ENCODE assay signal across 8 mouse cellular contexts in genomic region chr10:33624131-33624879, GRCm38 (mm10). TPM values are rescaled to one million over a fixed set of nuclear protein-coding genes. Genes with fewer than 3 reads are reported as not detected.
DNase-seq lines count a peak whose midpoint lies in the region; ATAC-seq and TF ChIP-seq lines count a peak whose summit lies in the region.

Gene Clvs2, minus strand, starts transcription at chr10:33624769.

- ATAC-seq in kidney, postnatal 0 days (replicated peaks; ENCODE audit: low FRiP score, low read depth) = no peak
- ATAC-seq in hindbrain, postnatal 0 days = peak; percentile 94
- 0 out of 2 replicates have a peak, but pooled peaks have one; percentile 37 for ATAC-seq in limb, embryonic 12.5 days (ENCODE audit: insufficient number of reproducible peaks, insufficient read depth, low FRiP score, low TSS enrichment, low read depth)

- no peak within 1 kb of the TSS for H3K27ac ChIP-seq in kidney, postnatal 0 days
- peak within 1 kb of the TSS; percentile 82 for H3K27ac ChIP-seq in forebrain, embryonic 10.5 days
- H3K27ac ChIP-seq in hindbrain, postnatal 0 days = peak within 1 kb of the TSS; percentile 93
- no peak within 1 kb of the TSS for H3K27ac ChIP-seq in limb, embryonic 12.5 days

- no peaks in the 10 kb centered on the region for H3K36me3 ChIP-seq in kidney, postnatal 0 days (ENCODE audit: insufficient read depth, low read length)
- H3K36me3 ChIP-seq in forebrain, embryonic 10.5 days (replicated peaks) = no peaks in the 10 kb centered on the region
- H3K36me3 ChIP-seq in hindbrain, postnatal 0 days (ENCODE audit: insufficient read depth, low read length) = no peaks in the 10 kb centered on the region
- H3K36me3 ChIP-seq in limb, embryonic 12.5 days = no peaks in the 10 kb centered on the region

- no peaks in the 10 kb centered on the region for H3K27me3 ChIP-seq in kidney, postnatal 0 days (ENCODE audit: insufficient read depth, low read length)
- peaks cover 23% of the 10 kb centered on the region for H3K27me3 ChIP-seq in forebrain, embryonic 10.5 days (ENCODE audit: poor library complexity, severe bottlenecking)
- H3K27me3 ChIP-seq in hindbrain, postnatal 0 days (ENCODE audit: insufficient read depth, low read length) = no peaks in the 10 kb centered on the region
- peaks cover 20% of the 10 kb centered on the region for H3K27me3 ChIP-seq in limb, embryonic 12.5 days

- H3K4me2 ChIP-seq in kidney, postnatal 0 days (ENCODE audit: low read length) = peak within 1 kb of the TSS; percentile 54
- H3K4me2 ChIP-seq in hindbrain, postnatal 0 days (ENCODE audit: low read depth, low read length) = peak within 1 kb of the TSS; percentile 78
- peak within 1 kb of the TSS; percentile 80 for H3K4me2 ChIP-seq in limb, embryonic 12.5 days

- no peak for TF ChIP-seq CTCF in kidney, postnatal 0 days (IDR thresholded peaks at IDR 0.05; ENCODE audit: low read depth)
- TF ChIP-seq CTCF in hindbrain, postnatal 0 days (IDR thresholded peaks at IDR 0.05; ENCODE audit: low read depth) = 0 out of 2 replicates have a peak, but pooled peaks have one; percentile 3

- 4% methylated on average over 28 of the region's 37 CpGs for WGBS in kidney, postnatal 0 days
- under 1% methylated on average over 32 of the region's 37 CpGs for WGBS in forebrain, embryonic 10.5 days
- 2% methylated on average over 36 of the region's 37 CpGs for WGBS in hindbrain, postnatal 0 days
- WGBS in limb, embryonic 12.5 days = 2% methylated on average over 34 of the region's 37 CpGs

- no peak within 1 kb of the TSS for H3K9ac ChIP-seq in kidney, postnatal 0 days (ENCODE audit: low read depth, low read length)
- peak within 1 kb of the TSS; percentile 79 for H3K9ac ChIP-seq in hindbrain, postnatal 0 days (replicated peaks; ENCODE audit: low read length)
- H3K9ac ChIP-seq in limb, embryonic 12.5 days (replicated peaks) = peak within 1 kb of the TSS; percentile 56

- peak within 1 kb of the TSS; percentile 20 for H3K4me3 ChIP-seq in kidney, postnatal 0 days (replicated peaks; ENCODE audit: low read depth, low read length)
- peak within 1 kb of the TSS; percentile 62 for H3K4me3 ChIP-seq in forebrain, embryonic 10.5 days
- H3K4me3 ChIP-seq in hindbrain, postnatal 0 days (ENCODE audit: low read length) = peak within 1 kb of the TSS; percentile 65
- peak within 1 kb of the TSS; percentile 45 for H3K4me3 ChIP-seq in limb, embryonic 12.5 days (replicated peaks)

- H3K4me1 ChIP-seq in kidney, postnatal 0 days (replicated peaks; ENCODE audit: insufficient read depth, low read length) = 0 out of 2 replicates have a peak, but pooled peaks cover 3% of the 10 kb centered on the region
- H3K4me1 ChIP-seq in forebrain, embryonic 10.5 days = peaks cover 10% of the 10 kb centered on the region
- no peaks in the 10 kb centered on the region for H3K4me1 ChIP-seq in hindbrain, postnatal 0 days (ENCODE audit: insufficient read depth, low read length)
- peaks cover 6% of the 10 kb centered on the region; the same call in 1 of the 2 replicates for H3K4me1 ChIP-seq in limb, embryonic 12.5 days (replicated peaks)

- H3K9me3 ChIP-seq in kidney, postnatal 0 days (replicated peaks; ENCODE audit: low read length) = no peaks in the 10 kb centered on the region
- no peaks in the 10 kb centered on the region for H3K9me3 ChIP-seq in forebrain, embryonic 10.5 days
- no peaks in the 10 kb centered on the region for H3K9me3 ChIP-seq in hindbrain, postnatal 0 days (ENCODE audit: low read length)
- no peaks in the 10 kb centered on the region for H3K9me3 ChIP-seq in limb, embryonic 12.5 days

- DNase-seq in kidney, postnatal 0 days (ENCODE audit: low spot score) = peak; percentile 6
- DNase-seq in kidney, adult 9 months = no peak
- peak; percentile 15 for DNase-seq in adrenal gland, postnatal 25 days
- peak; percentile 45 for DNase-seq in forebrain, embryonic 10.5 days (ENCODE audit: extremely low spot score, low spot score)
- peak; percentile 59 for DNase-seq in hindbrain, postnatal 0 days (ENCODE audit: low spot score)
- DNase-seq in right cerebral cortex, postnatal 25 days = peak; percentile 89
- DNase-seq in lung, adult 18-20 months = no peak

RNA-seq across cellular contexts. Expression of gene Clvs2, which starts in this region (rescaled TPM):
- polyA plus RNA-seq in kidney, postnatal 0 days (2015; fragmentation: Nextera tagmentation; extraction: Ambion mirVana) = 0.09 TPM in 1 of 2 replicates, not detected in the other
- not detected in 2 replicates for total RNA-seq in adrenal gland, postnatal 25 days (2021)
- polyA plus RNA-seq in forebrain, embryonic 10.5 days (2016; fragmentation: Nextera tagmentation; extraction: Ambion mirVana) = 0.16 and 0.63 TPM in 2 replicates
- 10.2 and 13.2 TPM in 2 replicates for total RNA-seq in hindbrain, postnatal 0 days (2014; rRNA removed)
- 18.8 and 19.1 TPM in 2 replicates for polyA plus RNA-seq in hindbrain, postnatal 0 days (2015; fragmentation: Nextera tagmentation; extraction: Ambion mirVana)
- 0.05 TPM in 1 of 2 replicates, not detected in the other for polyA plus RNA-seq in limb, embryonic 12.5 days (2016; fragmentation: Nextera tagmentation; extraction: Ambion mirVana)

Comparison
In these comparisons a context has a peak if more than half of its experiments do, and no peak if none do; other contexts are left out.
1. RNA of gene Clvs2 (total RNA-seq): 10.2 to 13.2 TPM in hindbrain, postnatal 0 days; not detected in adrenal gland, postnatal 25 days; every median in the first group is over 10 times any median in the second.
2. RNA of gene Clvs2 (polyA plus RNA-seq): 18.8 to 19.1 TPM in hindbrain, postnatal 0 days; 0.16 to 0.63 TPM in forebrain, embryonic 10.5 days, 0.09 TPM in kidney, postnatal 0 days and 0.05 TPM in limb, embryonic 12.5 days; every median in the first group is over 10 times any median in the second.
3. Peak in DNase-seq, H3K4me3 ChIP-seq and H3K4me2 ChIP-seq in kidney, postnatal 0 days; RNA of the gene not detected or under 1 TPM.
4. Peak in DNase-seq in adrenal gland, postnatal 25 days; RNA of the gene not detected or under 1 TPM.
5. Peak in DNase-seq, H3K4me3 ChIP-seq and H3K27ac ChIP-seq in forebrain, embryonic 10.5 days; RNA of the gene not detected or under 1 TPM.
6. Peak in ATAC-seq, H3K4me3 ChIP-seq, H3K9ac ChIP-seq and H3K4me2 ChIP-seq in limb, embryonic 12.5 days; RNA of the gene not detected or under 1 TPM.
7. DNase-seq: peak in hindbrain, postnatal 0 days (single experiment) and right cerebral cortex, postnatal 25 days (single experiment); none in kidney, adult 9 months (single experiment) and lung, adult 18-20 months (0 of 2).
8. Peak in every context shown above with its lines, with median percentiles within 50 percentile points of each other: H3K4me2 ChIP-seq and H3K4me3 ChIP-seq.